Mouse (Mus musculus) midbrain, embryonic 12.5 days (tissue): ENCODE results near the gene Tmem131. TPM values are rescaled to one million over a fixed set of nuclear protein-coding genes. Genes with fewer than 3 reads are reported as not detected.

Source experiments
- ATAC-seq: fragments of 200-750 bp; cut with Nextera tagmentation; 2 replicates; pipeline ENCODE4 v1.8.0; 2017; ENCODE audit warnings: low read depth, moderate TSS enrichment, moderate library complexity; ENCODE audit not compliant: low FRiP score
- H3K27ac ChIP-seq: fragments of 300-500 bp; sonication (generic); replicated peaks from 2 replicates; pipeline ENCODE4 v1.5.1; 2016; ENCODE audit warnings: mild to moderate bottlenecking
- H3K27me3 ChIP-seq: fragments of 300-500 bp; sonication (generic); 2 replicates; pipeline ENCODE4 v1.6.1; 2016; ENCODE audit warnings: mild to moderate bottlenecking
- H3K36me3 ChIP-seq: fragments of 300-500 bp; sonication (generic); 2 replicates; pipeline ENCODE4 v1.6.1; 2016
- H3K4me1 ChIP-seq: fragments of 300-500 bp; sonication (generic); 2 replicates; pipeline ENCODE4 v1.6.1; 2016
- H3K4me2 ChIP-seq: fragments of 300-500 bp; sonication (generic); replicated peaks from 2 replicates; pipeline ENCODE4 v1.6.1; 2016; ENCODE audit warnings: mild to moderate bottlenecking, moderate library complexity
- H3K4me3 ChIP-seq: fragments of 300-500 bp; sonication (generic); 2 replicates; pipeline ENCODE4 v1.5.1; 2016; ENCODE audit warnings: mild to moderate bottlenecking
- H3K9ac ChIP-seq: fragments of 300-500 bp; sonication (generic); replicated peaks from 2 replicates; pipeline ENCODE4 v1.6.1; 2016; ENCODE audit warnings: mild to moderate bottlenecking, moderate library complexity
- H3K9me3 ChIP-seq: fragments of 300-500 bp; sonication (generic); 2 replicates; pipeline ENCODE4 v1.6.1; 2016; ENCODE audit warnings: mild to moderate bottlenecking
- WGBS: fragments of 180-500 bp; shearing (Covaris S2); methylation state at CpG from one replicate; pipeline ENCODE4 v1.1.7; 2016; 5-methylcytosine and 5-hydroxymethylcytosine counted together
- polyA plus RNA-seq: library from polyadenylated mRNA; unstranded; fragments of >200 nt; fragmentation: Nextera tagmentation; extraction: Ambion mirVana; gene quantifications from 2 replicates; pipeline ENCODE4 v1.2.1, GENCODE M21; 2016

The Tmem131 gene
- polyA plus RNA-seq, 1 experiment from 2014 or later, result 17.8 TPM

DNA sequence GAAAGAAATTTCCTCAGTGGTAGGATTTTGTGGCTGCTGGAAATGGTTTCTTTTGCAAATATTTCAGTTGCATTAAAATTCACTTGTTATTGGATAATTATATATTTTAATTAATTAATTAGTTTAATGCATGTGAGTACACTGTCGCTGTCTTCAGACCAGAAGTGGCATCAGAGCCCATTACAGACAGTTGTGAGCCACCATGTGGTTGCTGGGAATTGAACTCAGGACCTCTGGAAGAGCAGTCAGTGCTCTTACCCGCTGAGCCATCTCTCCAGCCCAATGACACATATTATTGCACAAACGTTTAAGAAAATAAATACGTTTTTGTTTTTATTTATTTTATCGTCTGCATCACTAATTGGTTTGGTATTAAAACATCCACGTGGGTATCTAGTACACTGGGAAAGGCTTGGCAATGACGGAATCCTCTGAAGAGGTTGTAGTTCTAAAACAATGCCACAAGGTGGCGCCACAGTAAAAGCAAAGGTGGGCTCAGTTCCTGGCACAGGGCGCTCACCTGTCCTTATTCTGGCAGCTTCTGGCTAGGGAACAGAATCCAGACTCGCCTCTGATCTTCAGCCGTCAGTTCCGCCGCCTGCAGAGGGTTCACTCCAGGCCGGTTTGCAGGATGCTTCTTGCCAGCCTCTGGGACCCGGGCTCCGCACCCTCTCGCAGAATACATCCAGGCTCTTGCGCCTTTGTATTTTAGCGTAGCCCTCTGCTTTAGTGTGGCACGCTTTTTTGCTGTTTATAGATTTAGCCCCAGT lies 158.9 kb downstream of the Tmem131 start:
- Histone ChIP-seq H3K27ac (peak overlapping the region; percentile 39; the same call in 1 of the 2 replicates), H3K27me3 (no peaks in the 10 kb centered on the region; the same call in 1 of the 2 replicates), H3K4me3 (peak overlapping the region; percentile 44), H3K36me3 (no peaks in the 10 kb centered on the region), H3K4me2 (peak overlapping the region; percentile 81), H3K4me1 (peaks cover 10% of the 10 kb centered on the region; the same call in 1 of the 2 replicates), H3K9ac (peak overlapping the region; percentile 62), H3K9me3 (no peaks in the 10 kb centered on the region; the same call in 1 of the 2 replicates)
- WGBS, result 3% methylated on average over 20 of the region's 20 CpGs
- peak; percentile 55 for ATAC-seq

DNA sequence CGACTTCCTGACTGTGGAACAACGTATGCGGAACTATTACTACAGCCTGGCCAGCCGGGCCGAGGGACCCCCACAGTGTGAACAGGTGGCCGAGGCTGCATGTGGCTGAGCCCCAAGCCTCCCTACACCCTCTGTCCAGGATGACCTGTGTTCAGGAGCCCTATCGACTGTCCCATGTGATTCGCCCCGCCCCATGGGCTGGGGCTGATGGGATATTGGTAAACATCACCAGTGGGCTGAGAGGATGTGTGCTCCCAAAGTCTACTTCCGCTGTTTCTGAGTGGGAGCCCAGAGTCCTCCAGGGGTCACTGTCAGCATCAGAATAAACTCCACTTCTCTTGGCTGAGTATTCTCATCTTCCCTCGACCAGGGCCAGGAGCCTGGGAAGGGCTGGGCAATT lies 161.0 kb downstream of the Tmem131 start:
- no peak overlapping the region for H3K27ac ChIP-seq
- no peak overlapping the region for H3K9ac ChIP-seq
- H3K4me3 ChIP-seq, result no peak overlapping the region
- H3K36me3 ChIP-seq, result no peaks in the 10 kb centered on the region
- no peak overlapping the region for H3K4me2 ChIP-seq
- H3K27me3 ChIP-seq, result no peaks in the 10 kb centered on the region; the same call in 1 of the 2 replicates
- ATAC-seq, result no peak
- 81% methylated on average over 11 of the region's 11 CpGs for WGBS
- H3K9me3 ChIP-seq, result no peaks in the 10 kb centered on the region; the same call in 1 of the 2 replicates
- peaks cover 10% of the 10 kb centered on the region; the same call in 1 of the 2 replicates for H3K4me1 ChIP-seq

DNA sequence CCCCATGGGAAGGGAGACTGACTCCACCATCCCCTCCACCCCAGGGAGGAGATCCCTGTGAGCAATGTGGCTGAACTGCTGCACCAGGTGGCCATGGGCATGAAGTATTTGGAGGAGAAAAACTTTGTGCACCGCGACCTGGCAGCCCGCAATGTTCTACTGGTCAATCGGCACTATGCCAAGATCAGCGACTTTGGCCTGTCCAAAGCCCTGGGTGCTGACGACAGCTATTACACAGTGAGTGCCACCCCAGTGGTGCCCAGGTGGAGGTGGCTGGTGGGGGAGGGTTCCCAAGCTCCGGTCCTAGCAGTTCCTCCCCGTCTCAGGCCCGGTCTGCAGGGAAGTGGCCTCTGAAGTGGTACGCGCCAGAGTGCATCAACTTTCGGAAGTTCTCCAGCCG lies 162.7 kb downstream of the Tmem131 start:
- Histone ChIP-seq H3K4me2 (no peak overlapping the region), H3K27me3 (no peaks in the 10 kb centered on the region; the same call in 1 of the 2 replicates), H3K9ac (no peak overlapping the region), H3K4me1 (peaks cover 10% of the 10 kb centered on the region; the same call in 1 of the 2 replicates), H3K9me3 (no peaks in the 10 kb centered on the region), H3K36me3 (no peaks in the 10 kb centered on the region), H3K4me3 (no peak overlapping the region), H3K27ac (no peak overlapping the region)
- ATAC-seq, result no peak
- 91% methylated on average over 13 of the region's 13 CpGs for WGBS

DNA sequence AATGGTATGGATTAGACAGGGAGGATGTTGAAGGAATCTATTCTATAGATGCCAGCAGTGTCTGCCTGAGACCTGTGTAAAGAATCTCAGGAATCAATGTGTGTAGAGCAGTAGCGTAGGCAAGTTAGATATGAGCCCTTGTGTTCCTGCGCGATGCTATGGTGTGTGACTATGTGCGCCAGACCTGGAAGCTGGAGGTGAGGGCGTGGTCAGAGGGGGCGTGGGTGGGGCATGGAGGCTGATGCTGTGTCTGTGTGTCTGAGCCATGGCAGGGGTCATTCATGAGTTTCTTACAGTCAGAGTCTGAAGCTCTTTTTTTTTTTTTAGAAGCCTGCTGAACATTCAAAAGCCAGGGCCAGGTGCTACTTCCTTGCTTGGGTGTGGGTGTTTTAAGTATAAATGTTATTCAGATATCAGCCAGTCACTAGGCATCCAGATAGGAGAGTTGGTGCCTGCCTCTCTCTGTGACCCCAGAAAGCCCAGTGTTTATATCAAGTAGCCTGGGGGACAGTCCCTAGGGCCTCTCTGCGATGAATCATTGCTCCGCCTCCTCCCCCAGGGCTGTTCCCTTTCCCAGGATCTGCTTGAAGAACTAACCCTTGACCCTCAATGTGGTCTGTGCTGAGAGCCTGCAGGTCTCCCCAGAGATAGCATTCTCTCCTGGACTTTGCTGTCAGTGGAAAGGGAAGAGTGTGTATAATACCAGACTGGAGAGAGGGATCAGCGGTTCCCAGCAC lies 171.1 kb downstream of the Tmem131 start:
- WGBS, result 89% methylated on average over 9 of the region's 9 CpGs
- no peak overlapping the region for H3K4me3 ChIP-seq
- no peaks in the 10 kb centered on the region for H3K9me3 ChIP-seq
- H3K4me1 ChIP-seq, result no peaks in the 10 kb centered on the region
- no peak overlapping the region for H3K4me2 ChIP-seq
- no peak overlapping the region for H3K9ac ChIP-seq
- H3K36me3 ChIP-seq, result no peaks in the 10 kb centered on the region
- ATAC-seq, result no peak
- H3K27ac ChIP-seq, result no peak overlapping the region
- H3K27me3 ChIP-seq, result peaks cover 17% of the 10 kb centered on the region

- peak overlapping the region; percentile 30 for H3K4me3 ChIP-seq
- peaks cover 17% of the 10 kb centered on the region for H3K27me3 ChIP-seq
- H3K27ac ChIP-seq, result no peak overlapping the region
- no peak for ATAC-seq
- WGBS, result 12% methylated on average over 27 of the region's 27 CpGs
- H3K9ac ChIP-seq, result no peak overlapping the region
- H3K36me3 ChIP-seq, result no peaks in the 10 kb centered on the region
- no peaks in the 10 kb centered on the region for H3K4me1 ChIP-seq
- peak overlapping the region; percentile 41 for H3K4me2 ChIP-seq
- no peaks in the 10 kb centered on the region for H3K9me3 ChIP-seq
Measured at GRCm38 (mm10) chr1:36770998-36771397, 172.5 kb downstream of the Tmem131 start.

DNA sequence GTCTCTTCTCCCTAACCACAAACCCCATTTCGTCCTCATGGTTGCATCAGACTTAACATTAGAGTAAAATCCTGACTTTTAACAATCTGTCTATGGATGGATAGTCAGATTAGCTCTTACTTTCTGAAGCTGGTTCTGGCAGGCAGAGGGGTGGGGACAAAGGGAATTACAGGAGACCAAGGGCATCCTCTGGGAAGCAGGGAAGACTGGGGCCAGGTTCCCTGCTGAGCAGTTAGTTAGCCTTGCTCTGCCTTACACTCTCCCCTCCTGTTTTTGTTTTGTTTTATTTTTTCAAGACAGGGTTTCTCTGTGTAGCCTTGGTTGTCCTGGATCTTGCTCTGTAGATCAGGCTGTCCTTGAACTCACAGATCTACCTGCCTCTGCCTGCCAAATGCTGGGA lies 173.5 kb downstream of the Tmem131 start:
- no peak overlapping the region for H3K27ac ChIP-seq
- ATAC-seq, result no peak
- H3K9ac ChIP-seq, result no peak overlapping the region
- H3K36me3 ChIP-seq, result no peaks in the 10 kb centered on the region
- 88% methylated on average over 1 of the region's 1 CpGs for WGBS
- H3K4me2 ChIP-seq, result no peak overlapping the region
- H3K27me3 ChIP-seq, result peaks cover 17% of the 10 kb centered on the region
- no peaks in the 10 kb centered on the region for H3K4me1 ChIP-seq
- no peaks in the 10 kb centered on the region for H3K9me3 ChIP-seq
- H3K4me3 ChIP-seq, result no peak overlapping the region

GRCm38 (mm10) chr1:36768786-36769185 lies 174.7 kb downstream of the Tmem131 start:
- no peak overlapping the region for H3K9ac ChIP-seq
- H3K9me3 ChIP-seq, result no peaks in the 10 kb centered on the region
- H3K4me2 ChIP-seq, result no peak overlapping the region
- H3K4me1 ChIP-seq, result no peaks in the 10 kb centered on the region
- ATAC-seq, result no peak
- no peak overlapping the region for H3K27ac ChIP-seq
- no peak overlapping the region for H3K4me3 ChIP-seq
- WGBS, result 78% methylated on average over 5 of the region's 5 CpGs
- no peaks in the 10 kb centered on the region for H3K36me3 ChIP-seq
- peaks cover 17% of the 10 kb centered on the region for H3K27me3 ChIP-seq

- H3K36me3 ChIP-seq, result no peaks in the 10 kb centered on the region
- peaks cover 17% of the 10 kb centered on the region for H3K27me3 ChIP-seq
- H3K9me3 ChIP-seq, result no peaks in the 10 kb centered on the region
- H3K4me3 ChIP-seq, result no peak overlapping the region
- H3K27ac ChIP-seq, result no peak overlapping the region
- H3K4me1 ChIP-seq, result no peaks in the 10 kb centered on the region
- H3K4me2 ChIP-seq, result no peak overlapping the region
- H3K9ac ChIP-seq, result no peak overlapping the region
- WGBS, result 66% methylated on average over 10 of the region's 10 CpGs
- ATAC-seq, result no peak
Measured at GRCm38 (mm10) chr1:36767321-36767720, 176.1 kb downstream of the Tmem131 start.

- 67% methylated on average over 4 of the region's 4 CpGs for WGBS
- Histone ChIP-seq H3K36me3 (no peaks in the 10 kb centered on the region), H3K27me3 (peaks cover 13% of the 10 kb centered on the region), H3K9ac (no peak overlapping the region), H3K4me1 (no peaks in the 10 kb centered on the region), H3K4me2 (no peak overlapping the region), H3K9me3 (no peaks in the 10 kb centered on the region), H3K27ac (no peak overlapping the region), H3K4me3 (no peak overlapping the region)
- ATAC-seq, result no peak
Measured at GRCm38 (mm10) chr1:36766431-36767205, 176.8 kb downstream of the Tmem131 start.

DNA sequence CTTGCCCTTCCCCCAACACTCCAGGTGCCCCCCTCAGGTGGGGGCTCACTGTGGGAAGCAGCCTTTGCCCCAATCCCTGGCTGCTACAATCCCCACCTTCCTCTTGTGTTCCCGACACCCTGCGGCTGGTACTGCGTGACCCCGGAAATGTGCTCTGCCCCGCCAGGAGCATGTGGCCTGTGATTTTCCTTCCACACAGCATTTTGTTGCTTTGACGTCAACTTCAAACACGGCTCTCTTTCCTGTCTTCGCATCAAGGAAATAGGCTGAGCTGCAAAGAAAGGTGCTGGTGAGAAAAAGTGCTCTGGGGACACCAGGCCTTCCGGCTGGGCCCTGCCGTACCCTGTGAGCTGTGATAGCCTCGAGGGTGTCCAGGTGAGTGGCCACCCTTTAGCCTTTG lies 181.9 kb downstream of the Tmem131 start, which contains the start of gene Zap70:
Gene Zap70 (plus strand): TSS at position 231 of the 400 bp plus-strand sequence.
- ATAC-seq, result no peak
- Histone ChIP-seq H3K4me2 (no peak within 1 kb of the TSS), H3K27me3 (no peaks in the 10 kb centered on the region), H3K27ac (no peak within 1 kb of the TSS), H3K4me1 (no peaks in the 10 kb centered on the region), H3K36me3 (no peaks in the 10 kb centered on the region), H3K4me3 (no peak within 1 kb of the TSS), H3K9ac (no peak within 1 kb of the TSS), H3K9me3 (no peaks in the 10 kb centered on the region)
- WGBS, result 91% methylated on average over 11 of the region's 11 CpGs

GRCm38 (mm10) chr1:36761061-36761460 lies 182.4 kb downstream of the Tmem131 start:
- no peaks in the 10 kb centered on the region for H3K4me1 ChIP-seq
- H3K27me3 ChIP-seq, result no peaks in the 10 kb centered on the region
- WGBS, result 87% methylated on average over 8 of the region's 8 CpGs
- ATAC-seq, result no peak
- no peak overlapping the region for H3K4me3 ChIP-seq
- H3K4me2 ChIP-seq, result no peak overlapping the region
- no peak overlapping the region for H3K27ac ChIP-seq
- H3K9me3 ChIP-seq, result no peaks in the 10 kb centered on the region
- no peak overlapping the region for H3K9ac ChIP-seq
- H3K36me3 ChIP-seq, result no peaks in the 10 kb centered on the region
